Mouse (Mus musculus): ENCODE measurements around the gene Kmt5a.
"Not testable (repeated sequence)": the region's sequence is repeated elsewhere in the genome, so short reads cannot be mapped to it uniquely, and the experiment has no call there.

Kmt5a gene

DNA sequence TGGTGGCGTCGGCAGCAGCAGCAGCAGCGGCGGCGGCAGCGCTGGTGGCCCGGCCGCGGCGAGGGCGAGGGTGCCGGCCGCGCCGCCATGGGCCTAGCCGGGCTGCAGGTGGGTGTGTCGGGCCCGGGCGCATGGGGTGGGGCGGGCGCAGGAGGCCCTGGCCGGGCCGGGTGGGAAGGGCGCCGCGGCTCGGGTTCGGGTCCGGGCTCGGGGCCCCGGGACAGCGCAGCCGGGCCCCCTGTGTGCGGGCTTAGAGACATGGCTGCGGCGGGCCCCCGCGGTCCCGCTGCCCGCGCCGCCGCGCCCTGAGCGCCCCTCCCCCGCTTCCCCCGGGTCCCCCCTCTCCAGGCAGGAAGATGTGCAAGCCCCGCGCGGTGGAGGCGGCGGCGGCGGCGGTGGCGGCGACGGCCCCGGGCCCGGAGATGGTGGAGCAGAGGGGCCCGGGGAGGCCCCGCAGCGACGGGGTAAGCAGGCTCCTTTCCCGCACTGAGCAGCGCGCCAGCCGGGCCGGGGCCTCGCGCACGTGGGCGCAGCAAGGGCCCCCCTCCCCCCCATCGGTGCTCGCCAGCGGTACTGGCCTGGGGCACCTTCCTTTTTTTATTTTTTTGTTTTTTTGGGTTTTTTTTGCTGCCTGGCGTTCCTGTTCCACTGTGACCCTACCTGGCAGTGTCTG lies 6.0 kb downstream of the Kmt5a start:
- no peak for DNase-seq (ENCODE audit: low read depth, low spot score)

DNA sequence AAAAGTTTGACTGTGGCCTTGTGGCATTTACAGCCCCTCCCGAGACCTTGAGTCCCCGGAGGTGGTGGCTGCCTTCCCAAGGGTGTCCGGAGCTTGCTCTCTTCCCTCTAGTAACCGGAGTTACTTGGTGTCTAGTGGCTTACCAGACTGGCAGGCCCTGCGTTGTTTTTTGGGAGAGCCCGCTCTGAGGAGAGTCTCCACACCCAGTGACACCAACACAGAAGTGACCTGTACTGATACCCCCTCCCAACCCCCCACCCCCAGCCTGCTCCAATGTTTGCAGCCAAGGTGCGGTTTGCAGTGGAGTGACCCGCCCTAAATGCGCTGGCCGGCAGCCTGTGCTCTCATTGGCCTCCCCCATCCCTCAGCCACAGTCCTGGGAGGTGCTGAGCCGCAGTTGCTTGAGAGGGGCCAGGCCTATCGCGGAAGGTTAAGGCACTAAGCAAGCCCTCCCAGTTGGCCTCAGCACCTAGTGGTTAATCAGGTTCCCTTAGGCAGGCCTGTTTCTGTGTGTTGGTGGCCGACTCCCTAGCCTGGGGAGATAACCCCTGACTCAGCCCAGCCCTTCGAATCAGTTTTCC lies 6.7 kb downstream of the Kmt5a start:
- DNase-seq (ENCODE audit: low read depth, low spot score), result no peak

DNA sequence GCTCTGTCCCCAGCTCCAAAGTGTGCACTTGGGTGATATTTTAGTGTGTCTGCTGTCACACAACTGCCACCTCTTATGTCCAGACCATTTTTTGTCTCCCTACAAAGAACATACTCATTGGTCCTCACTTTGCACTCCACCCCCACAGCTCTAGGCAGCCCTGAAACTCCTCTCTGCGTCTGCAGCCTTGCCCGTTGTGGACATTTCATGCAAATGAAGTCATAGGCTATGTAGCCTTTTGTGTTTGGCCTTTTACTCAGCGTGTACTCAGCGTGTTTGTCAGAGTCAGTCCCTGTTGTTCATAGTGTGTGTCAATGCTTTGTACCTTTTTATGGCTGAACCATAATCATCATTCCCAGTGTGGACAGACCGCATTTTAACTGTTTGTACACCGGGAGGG lies 9.8 kb downstream of the Kmt5a start:
- DNase-seq (ENCODE audit: low read depth, low spot score), result no peak

DNA sequence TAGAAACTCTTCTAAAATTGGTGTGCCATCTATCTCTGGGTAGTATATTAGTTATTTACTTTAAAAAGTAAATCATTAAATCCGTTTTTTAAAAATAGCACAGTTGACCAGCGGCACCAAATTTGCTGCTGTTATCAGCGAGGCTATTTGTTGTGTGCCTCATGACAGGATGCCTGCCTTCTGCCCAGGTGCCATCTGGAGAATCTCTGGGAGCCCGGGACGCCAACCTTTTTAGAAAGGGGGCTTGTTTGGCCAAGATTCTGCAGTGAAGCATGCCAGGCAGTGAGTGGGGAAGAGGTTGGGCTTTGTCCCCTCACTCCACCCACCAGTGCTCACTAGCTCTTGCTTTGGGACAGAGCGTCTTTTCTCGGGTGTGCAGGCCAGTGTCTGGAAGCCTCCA lies 10.3 kb downstream of the Kmt5a start:
- DNase-seq (ENCODE audit: low read depth, low spot score), result no peak

DNA sequence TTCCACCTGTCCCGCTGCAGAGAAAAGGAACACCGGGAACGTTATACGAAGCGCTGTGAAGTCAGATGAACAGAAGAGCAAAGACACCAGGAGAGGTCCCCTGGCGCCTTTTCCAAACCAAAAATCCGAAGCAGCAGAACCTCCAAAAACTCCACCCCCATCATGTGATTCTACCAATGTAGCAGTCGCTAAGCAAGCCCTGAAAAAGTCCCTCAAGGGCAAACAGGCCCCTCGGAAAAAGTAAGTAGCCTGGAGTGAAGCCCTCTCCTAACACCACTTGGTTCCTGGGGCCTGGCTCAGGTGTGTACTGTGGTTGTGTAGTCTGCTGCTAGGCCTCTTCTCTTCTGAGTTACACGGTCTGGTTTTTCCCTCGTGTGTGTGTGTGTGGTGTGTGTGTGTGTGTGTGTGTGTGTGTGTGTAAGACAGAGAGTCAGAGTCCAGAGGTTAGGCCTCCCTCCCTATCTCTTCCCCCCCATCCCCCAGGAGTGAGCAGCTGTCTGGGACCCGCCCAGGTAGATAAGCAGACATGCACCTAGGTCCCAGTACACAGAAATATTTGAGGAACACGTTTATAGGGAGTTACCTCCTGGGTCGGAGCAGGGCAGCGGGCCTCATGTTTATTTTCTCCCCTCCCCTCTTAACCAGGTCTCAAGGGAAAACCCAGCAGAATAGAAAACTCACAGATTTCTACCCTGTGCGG lies 11.1 kb downstream of the Kmt5a start:
- no peak for DNase-seq (ENCODE audit: low read depth, low spot score)

DNA sequence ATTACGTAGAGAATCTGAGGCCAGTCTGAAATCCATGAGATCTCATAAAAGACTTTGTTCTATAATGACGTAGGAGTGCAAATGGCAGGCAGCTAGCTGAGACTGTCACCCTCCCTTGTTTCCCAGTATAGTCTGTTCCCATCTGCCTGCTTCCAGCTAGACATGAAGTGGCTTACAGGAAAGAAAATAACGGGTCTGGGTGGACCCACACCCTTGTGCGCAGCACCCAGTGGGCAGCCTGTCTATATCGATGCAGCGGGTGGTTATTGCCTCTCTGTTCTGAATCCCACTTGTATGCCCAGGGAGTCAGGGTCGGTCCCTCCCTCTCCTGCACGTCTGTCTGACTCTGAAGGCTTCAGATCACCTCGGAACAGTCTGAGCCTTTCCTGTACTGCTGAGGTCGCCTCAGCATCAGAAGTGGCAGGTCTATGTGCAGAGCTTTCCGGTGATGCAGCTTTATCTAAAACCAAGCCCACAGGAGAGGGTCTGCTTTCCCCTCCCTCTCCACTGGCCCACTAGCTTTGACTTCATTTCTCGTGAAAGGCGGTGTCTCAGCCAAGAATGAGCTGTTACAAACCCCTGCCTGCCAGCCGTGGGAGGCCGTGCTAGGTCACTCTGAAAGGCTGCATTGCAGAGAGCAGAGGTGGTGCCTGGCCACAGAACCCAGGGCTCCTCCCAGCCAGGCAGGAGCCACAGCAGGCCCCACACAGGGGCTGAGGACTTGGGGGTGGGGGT lies 12.9 kb downstream of the Kmt5a start:
- no peak for DNase-seq (ENCODE audit: low read depth, low spot score)

DNA sequence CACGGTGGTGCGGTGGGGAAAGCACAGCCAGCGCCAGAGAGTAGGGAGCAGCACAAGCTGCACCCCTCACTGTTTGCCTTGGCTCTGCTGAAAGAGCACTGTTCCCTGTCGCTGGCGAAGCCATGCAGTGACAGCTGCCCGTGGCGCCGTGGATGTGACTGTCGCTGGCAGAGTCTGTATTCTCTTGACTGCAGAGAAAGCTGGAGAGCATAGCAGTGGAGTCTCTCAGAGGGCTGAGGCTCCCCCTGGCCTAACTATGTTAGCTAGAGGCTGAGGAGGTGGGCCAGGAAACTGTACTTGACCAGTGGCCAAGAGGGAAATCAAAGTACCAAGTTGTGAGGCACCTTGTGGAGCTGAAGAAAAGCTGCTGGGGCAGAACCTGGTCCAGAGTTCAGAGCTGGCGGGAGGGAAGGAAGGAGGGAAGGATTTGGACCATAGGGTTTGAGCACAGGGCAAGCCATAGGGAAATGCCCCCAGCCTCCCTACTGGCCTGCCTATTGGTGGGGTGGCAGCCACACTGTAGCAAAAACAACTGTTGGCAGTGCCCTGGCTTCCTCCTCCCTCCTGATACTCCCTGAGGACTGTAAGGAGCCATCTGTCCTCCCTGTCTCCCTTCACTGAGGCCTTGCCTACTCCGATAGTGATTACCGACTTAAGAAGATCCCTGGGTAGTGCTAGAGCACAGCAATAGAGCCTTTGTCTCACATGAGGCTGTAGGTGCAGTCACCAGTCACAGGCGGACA lies 13.8 kb downstream of the Kmt5a start:
- no peak for DNase-seq (ENCODE audit: low read depth, low spot score)

DNA sequence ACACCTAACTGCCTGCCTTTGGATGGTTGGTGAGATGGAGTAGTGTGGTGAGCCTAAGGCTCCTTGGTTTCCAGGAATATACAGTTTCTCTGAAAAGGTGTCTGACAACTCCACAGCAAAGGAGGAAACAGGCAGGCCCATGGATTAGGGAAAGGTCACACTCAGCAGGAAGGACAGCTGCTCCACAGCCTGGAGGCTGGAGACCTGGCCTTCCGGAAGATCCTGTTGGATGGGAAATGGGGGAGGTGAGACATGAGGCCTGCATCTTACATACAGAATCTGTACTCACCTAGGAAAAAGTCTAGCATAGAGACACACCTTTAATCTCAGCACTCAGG lies 14.3 kb downstream of the Kmt5a start:
- DNase-seq (ENCODE audit: low read depth, low spot score), result no peak

DNA sequence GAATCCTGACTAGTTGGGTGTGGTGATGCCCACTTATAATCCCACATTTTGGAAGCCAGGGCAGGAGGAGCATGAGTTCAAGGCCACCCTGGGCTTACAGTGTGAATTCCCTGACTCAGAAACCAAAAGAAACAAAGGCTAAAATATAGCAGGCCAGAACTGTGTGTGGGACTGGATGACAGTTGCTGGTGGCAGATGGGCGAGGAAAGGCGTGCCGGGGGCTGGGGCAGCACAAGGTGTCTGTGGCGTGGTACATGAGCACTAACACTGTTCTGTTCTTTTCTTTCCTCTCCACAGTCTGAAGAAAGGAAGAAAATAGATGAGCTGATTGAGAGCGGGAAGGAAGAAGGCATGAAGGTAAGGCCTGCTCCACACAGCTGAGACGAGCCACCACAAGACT lies 17.0 kb downstream of the Kmt5a start:
- no peak for DNase-seq (ENCODE audit: low read depth, low spot score)

DNA sequence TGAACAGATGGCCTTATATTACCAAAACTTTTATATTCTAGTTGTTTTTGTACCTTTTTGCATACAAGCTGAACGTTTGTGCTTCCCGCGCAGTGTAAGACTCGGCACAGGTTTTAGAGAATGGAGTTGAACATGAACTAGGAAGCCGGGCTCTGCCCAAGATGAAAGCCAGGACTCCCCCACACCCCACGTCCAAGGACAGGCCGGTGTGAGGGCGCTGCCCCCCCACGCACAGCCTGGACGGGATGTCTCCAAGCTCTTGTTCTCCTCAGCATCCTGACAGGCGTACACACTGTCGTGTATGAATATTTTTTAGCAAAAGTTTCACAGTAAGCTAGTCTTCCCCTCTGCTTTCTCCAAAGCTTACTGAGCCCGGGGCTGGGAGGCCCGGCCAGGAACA lies 21.2 kb downstream of the Kmt5a start:
- not testable (repeated sequence) for DNase-seq (ENCODE audit: low read depth, low spot score)

DNA sequence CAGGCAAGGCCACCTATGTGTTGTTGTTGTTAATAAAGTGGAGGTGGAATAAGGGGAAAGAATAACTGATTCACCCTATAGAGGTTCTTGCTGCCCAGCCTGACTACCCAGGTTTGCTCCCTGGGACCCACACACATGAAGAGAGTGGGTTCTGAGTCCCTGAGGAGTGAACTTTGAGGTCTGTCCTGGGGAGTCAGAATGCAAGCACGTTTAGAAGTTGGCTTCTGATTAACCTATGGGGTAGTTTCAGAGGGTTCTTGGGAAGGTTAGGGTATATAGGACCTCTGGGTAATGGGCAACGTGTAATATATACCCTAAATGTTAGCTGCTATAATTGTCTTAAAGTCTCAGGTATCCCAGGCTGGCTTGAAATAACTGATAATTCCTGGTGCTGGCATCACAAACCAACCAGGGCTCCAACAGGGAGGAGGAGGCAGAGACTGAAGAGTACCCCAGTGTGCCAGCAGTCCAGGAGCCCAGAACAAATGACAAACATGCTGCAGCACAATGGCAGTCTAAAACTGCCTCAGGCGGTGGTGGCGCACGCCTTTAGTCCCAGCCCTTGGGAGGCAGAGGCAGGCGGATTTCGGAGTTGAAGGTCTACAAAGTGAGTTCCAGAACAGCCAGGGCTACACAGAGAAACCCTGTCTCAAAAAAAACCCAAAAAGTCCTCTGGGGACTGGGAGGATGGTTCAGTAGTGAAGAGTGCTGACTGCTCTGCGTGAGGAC lies 22.7 kb downstream of the Kmt5a start:
- DNase-seq (ENCODE audit: low read depth, low spot score), result no peak

DNA sequence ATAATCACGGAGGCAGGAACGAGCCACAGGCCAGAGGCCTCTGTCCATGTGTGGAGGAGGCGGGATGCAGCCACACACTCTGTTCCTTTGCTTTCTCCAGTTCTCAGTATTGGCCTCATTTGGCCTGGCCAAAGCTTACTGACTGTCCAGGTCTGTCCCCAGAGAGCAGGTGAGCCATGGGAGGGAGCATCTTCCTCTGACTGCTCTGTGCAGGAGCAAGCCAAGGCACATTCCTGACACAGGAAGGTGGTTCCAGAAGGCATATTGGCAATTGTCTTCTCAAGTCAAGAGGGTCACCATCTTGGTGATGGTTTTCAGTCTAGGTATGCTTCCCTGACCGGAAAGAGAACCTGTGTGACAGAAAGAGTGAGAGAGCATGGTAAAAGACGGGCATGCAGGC lies 23.7 kb downstream of the Kmt5a start:
- no peak for DNase-seq (ENCODE audit: low read depth, low spot score)

DNA sequence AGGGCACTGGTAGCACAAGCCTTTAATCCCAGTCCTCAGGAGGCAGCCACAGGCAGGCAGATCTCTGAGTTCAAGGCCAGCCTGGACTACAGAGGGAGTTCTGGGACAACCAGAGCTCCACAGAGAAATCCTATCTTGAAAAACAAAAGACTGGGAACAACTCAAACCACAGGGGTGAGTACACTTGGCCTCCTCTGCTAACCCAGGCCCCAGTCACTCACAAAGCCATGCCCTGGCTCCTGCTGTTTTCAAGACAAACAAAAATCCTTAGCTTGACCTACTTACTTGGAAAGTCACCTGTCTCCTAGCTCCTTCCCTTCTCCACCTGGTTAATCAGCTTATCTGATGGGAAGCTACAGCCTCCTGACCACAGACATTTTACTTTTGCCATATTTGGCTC lies 25.2 kb downstream of the Kmt5a start:
- DNase-seq (ENCODE audit: low read depth, low spot score), result no peak

DNA sequence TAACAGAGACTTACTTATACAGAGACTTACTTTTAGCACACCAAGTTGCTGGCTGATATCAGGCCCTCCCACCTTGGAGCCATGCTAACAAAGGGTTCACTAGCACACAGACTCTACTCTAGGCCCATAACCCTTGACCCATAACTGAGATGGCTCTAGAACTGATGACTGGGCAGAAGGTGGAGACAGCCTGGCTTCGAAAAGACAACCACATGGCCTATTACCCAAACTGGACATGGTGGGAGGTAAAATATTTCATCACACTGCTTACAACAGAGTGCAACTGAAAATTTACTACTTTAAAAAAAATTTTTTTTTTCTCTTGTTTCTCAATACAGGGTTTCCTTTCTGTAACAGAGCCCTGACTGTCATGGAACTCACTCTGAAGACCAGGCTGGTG lies 28.0 kb downstream of the Kmt5a start:
- DNase-seq (ENCODE audit: low read depth, low spot score), result no peak

DNA sequence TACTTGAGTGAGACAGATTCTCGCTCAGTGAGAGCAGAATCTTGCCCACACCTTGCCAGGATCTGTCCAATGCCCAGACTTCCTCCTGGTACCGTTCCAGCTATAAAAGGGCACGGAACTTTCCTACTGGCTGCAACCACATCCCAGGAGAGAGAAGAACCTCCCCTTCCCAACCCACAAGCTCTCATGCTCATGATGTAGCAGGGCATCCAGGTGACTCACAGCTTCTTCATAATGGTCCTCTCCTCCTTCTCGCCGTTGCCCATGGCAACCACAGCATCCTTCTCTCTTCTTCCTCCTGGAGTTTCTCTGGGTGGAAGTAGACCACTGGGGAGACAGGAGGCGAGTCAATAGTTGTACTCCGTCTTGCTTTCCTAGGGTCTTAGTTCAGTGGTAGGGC lies 28.6 kb downstream of the Kmt5a start:
- DNase-seq (ENCODE audit: low read depth, low spot score), result no peak

DNA sequence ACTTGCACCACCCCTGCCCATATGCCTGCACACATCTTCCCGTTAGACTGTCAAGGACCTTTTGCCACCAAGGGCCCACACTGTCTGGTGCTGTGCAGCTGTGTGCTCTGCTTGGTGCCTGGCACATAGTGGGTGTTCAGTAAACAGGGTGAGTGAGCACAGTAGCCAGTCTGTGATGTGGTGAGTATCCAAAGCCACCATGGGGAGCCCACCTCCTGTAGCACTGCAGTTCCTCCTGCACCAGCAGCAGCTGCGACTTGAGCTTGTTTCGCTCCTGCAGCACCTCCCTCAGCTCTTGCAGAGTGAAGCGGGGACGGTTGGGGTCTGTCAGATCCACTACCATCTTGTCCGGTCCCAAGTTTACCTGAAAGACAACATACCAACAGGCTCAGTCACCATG lies 29.8 kb downstream of the Kmt5a start:
- no peak for DNase-seq (ENCODE audit: low read depth, low spot score)

DNA sequence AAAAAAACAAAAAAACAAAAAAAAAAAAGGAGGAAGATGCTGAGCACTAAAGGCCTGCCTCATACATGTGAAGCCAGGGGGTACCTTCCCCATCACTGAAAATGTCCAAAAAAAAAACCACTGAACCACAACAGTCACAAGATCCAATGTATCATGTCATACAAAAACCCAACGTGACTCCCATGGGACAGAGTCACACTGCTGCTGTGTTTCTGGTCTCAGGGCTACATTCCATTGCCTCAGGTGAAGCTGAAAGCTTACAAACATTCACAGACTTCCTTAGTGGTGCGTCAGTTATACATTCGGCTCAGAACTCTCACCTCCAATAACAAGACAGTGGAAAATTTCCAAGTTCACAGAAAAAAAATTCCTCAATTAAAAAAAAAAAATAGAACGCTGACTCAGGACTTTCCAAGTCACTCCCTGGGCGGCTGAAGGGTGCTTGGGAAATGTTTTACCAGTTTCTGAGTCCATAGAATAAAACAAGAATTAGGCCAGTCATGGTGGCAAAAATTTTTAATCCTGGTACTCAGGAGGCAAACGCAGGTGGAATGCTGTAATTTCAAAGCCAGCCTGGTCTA lies 31.0 kb downstream of the Kmt5a start:
- DNase-seq (ENCODE audit: low read depth, low spot score), result no peak

DNA sequence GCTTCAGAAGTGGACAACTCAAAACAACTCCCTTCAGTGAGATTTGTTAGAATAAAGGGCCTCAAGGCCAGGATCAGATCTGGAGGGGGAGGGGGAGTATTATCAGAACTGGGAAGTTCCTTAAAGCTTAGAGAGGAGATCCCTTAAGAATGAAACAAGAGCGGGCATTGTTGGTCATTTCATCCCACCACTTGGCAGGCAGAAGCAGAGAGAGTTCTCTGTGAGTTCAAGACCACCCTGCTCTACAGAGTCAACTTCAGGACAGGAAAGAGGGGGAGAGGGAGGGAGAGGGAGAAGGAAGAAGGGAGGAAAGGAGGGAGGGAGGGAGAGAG lies 39.1 kb downstream of the Kmt5a start:
- no peak for DNase-seq (ENCODE audit: low read depth, low spot score)

DNA sequence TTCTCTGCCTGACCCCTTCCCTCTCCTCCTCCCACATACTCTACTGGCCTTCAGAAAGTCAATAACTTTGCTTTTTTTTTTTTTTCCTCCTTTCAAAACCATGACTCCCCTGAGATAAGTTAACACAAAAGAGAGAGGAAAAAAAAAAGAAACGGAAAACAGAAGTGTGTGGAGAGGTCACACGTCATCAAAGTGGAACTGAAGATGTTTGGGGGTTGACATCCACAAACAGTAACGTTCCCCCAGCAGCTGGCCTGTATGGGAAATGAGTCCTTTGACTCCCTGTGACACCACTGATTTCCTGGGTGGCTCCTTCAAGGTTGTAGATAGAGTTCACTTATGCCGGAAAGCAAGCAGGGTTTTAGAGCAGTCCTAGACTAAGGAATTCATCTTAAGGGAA lies 40.4 kb downstream of the Kmt5a start:
- no peak for DNase-seq (ENCODE audit: low read depth, low spot score)

DNA sequence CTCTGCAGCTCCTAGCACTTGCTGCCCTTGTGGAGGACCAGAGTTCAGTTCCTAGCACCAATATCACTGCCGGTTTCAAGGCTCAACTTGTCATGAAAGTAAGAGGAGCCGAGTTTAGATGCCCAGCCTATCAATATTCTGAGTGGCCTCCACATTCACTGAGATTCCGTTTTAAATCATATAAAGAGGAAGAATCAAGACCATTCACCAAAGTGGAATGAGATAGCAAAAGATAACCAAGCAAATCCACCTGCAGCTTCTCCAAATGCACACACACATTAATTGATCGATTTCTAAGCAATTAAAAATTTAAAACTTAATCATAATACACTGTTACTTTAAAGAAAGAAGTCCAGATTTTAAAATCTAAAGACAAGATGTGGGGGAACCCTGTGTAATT lies 42.0 kb downstream of the Kmt5a start:
- DNase-seq (ENCODE audit: low read depth, low spot score), result no peak

DNA sequence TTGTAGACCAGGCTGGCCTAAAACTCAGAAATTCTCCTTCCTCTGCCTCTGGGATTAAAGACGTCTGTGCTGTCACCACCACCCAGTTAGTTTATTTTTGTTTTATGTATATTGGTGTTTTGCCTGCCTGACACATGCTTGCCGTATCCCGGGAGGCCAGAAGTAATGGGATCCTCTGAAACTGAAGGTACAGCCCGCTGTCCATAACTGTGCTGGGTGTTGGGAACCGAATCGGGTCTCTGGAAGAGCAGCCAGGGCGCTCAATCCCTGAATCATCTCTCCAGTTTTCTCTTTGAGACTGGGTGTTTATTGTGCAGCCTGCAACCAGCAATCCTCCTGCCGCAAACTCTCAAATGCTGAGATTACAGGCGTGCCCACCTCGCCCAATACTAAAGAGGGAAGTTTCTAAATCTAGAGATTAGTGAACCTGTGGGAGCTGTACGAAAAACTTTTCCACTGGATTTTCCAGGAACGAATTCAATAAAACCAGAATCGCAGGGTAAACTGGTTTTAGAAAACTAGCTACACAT lies 42.8 kb downstream of the Kmt5a start:
- DNase-seq (ENCODE audit: low read depth, low spot score), result no peak
